Mouse (Mus musculus): Measurements from ENCODE around the gene Cyp4f15.
"Not testable (repeated sequence)": the region's sequence is repeated elsewhere in the genome, so short reads cannot be mapped to it uniquely, and the experiment has no call there.

Gene Cyp4f15

DNA sequence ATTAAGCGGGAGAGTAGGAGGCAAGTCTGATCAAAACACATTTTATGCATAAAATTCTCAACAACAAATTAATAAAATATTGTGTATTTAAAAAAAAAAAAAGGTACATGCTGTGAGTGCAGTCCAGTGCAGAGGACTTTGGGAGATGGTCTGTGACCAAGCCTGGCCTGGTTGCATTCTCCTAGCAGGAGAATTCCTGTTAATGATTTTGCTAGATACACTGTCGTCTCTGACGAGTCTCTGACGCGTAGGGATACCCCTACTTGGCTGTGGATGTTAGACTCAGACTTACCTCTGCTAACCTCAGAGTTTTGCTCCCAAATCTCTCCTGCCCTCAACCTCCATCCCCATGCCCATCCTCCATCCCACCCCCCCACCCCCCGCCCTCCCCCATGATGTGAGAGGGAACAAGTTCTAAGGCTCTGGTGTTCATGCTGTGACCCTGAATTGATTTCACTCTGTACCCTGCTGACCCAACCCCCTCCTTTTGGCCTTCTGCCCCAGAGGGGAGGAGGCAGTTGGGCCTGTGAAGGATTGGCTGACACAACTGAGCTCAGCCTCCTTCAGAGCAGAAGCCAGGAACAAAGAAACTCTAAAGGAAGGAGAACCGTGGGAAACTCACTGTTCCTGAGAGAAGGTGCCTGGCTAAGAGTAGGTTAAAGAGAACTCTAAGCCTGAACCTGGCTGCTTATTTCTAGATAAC is at the start of gene Cyp4f15:
Cyp4f15 (plus strand) TSS at position 580 of the 703 bp plus-strand sequence.
- DNase-seq (ENCODE audit: low spot score in 2 of 2), result peak; percentile 40 to 61

GRCm38 (mm10) chr17:32636341-32636740 is 49.1 kb upstream of the Cyp4f15 start:
- no peak for DNase-seq (ENCODE audit: low spot score in 2 of 2)

GRCm38 (mm10) chr17:32637151-32637550 is 48.3 kb upstream of the Cyp4f15 start:
- no peak for DNase-seq (ENCODE audit: low spot score in 2 of 2)

- peak in 1 of 2 experiments; percentile 37 for DNase-seq (ENCODE audit: low spot score in 2 of 2)
Measured at GRCm38 (mm10) chr17:32646631-32647030, 38.8 kb upstream of the Cyp4f15 start.

GRCm38 (mm10) chr17:32653860-32654259 is 31.6 kb upstream of the Cyp4f15 start:
- DNase-seq (ENCODE audit: low spot score in 2 of 2), result no peak

GRCm38 (mm10) chr17:32657041-32657440 is 28.4 kb upstream of the Cyp4f15 start:
- no peak for DNase-seq (ENCODE audit: low spot score in 2 of 2)

DNA sequence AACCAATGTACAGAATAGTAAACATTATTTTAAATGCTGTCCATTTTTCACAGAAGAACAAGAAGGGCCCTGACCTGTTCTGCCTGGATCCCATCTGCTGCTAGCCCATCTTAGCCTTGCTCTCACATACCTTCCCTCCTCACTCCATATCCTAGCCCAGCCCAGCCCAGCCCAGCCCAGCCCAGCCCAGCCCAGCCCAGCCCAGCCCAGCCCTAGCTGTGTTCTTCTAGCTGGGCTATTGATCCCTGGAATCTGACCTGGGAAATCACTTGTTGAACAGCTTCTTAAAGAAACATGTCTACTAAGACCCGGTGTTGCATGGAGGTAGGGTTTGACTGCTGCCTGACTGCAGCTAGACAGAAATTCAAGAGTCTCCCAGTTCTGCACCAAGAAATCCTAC is 27.2 kb upstream of the Cyp4f15 start:
- DNase-seq (ENCODE audit: low spot score in 2 of 2), result no peak

- peak in 1 of 2 experiments; percentile 55 for DNase-seq (ENCODE audit: low spot score in 2 of 2)
Measured at GRCm38 (mm10) chr17:32658712-32659111, 26.7 kb upstream of the Cyp4f15 start, which contains the start of gene Cyp4f40. Gene Cyp4f40, plus strand, starts transcription at chr17:32658900.

- DNase-seq (ENCODE audit: low spot score in 2 of 2), result no peak
Measured at GRCm38 (mm10) chr17:32673976-32674375, 11.5 kb upstream of the Cyp4f15 start.

DNA sequence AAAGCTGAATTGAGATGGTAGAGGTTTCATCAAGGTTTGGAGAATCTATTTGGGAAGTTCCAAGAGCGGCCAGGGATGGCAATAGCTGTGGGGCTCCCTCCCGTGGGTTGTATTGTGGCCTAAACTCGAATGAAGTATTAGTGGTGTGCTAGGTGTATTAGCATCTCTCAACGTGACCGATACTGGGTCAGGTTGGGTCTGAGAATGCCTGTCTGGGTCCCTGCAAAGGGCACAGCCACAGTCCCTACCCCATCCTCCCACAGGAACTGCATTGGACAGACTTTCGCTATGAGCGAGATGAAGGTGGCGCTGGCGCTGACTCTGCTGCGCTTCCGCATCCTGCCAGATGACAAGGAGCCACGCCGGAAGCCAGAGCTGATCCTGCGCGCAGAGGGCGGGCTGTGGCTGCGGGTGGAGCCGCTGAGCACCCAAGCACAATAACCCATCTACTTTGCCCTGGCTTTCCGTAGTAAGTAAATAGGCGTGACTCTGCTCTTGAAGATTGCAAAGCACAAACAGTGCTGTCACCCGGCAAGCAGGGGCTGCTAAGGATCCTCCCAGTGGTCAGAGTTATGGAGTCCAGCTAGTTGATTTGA is 9.3 kb upstream of the Cyp4f15 start:
- peak in 1 of 2 experiments; percentile 21 for DNase-seq (ENCODE audit: low spot score in 2 of 2)

- DNase-seq (ENCODE audit: low spot score in 2 of 2), result no peak
Measured at GRCm38 (mm10) chr17:32680404-32680803, 5.0 kb upstream of the Cyp4f15 start.

- no peak for DNase-seq (ENCODE audit: low spot score in 2 of 2)
Measured at GRCm38 (mm10) chr17:32686722-32687121, 1.3 kb downstream of the Cyp4f15 start.

DNA sequence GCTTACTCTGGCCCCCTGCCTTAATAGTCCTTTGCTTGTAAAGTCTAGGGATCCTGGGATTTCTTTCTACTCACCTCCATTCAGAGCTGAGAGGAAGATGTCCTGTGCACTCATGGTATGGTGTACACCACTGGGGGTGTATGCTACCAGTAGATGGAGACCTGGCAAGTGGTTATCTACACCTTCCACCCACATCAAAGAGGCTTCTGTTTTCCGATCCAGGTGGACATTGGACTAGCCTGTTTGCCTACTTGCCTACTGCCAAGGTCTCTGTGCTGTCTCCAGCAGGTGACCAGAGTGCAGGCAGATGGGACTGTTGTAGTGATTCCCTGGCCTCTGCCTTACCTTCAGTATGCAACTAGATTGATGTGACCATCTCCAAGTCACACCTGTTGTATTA is 5.5 kb downstream of the Cyp4f15 start:
- DNase-seq (ENCODE audit: low spot score in 2 of 2), result no peak

DNA sequence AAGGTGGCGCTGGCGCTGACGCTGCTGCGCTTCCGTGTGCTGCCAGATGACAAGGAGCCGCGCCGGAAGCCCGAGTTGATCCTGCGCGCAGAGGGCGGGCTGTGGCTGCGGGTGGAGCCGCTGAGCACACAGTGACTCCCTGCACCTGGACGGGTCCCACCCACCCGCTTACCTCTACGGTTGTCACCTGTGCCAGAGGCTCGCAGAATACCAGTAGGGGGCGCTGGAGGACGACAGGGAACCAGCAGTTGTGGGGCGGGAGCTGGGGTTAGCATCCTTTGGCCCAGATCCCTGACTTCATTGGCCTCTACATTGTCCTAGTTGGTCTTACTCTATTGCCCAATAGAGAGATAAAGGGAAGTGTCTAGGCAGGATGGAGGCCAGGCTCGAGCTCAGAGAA is 17.4 kb downstream of the Cyp4f15 start:
- peak in 1 of 2 experiments; percentile 43 for DNase-seq (ENCODE audit: low spot score in 2 of 2)

DNA sequence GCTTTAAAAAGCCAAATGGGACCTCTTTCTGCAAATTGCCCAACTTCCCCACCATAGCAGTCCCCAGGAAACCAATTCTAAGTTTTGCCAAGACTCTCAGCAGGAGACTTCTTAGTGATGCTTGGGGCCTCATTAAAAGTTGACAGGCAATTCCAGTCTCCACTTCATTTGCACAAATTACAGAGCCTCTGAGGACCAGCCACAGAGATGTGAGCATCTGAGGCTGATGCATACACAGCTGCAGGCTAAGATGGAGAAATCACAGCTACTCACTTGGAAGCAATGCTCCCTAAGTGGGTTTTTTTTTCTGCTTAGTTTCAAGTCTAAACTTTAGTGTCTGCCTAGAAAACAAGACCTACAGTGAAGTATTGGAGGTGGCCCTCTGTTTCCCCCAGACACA is 25.1 kb downstream of the Cyp4f15 start:
- DNase-seq (ENCODE audit: low spot score in 2 of 2), result not testable (repeated sequence)

- DNase-seq (ENCODE audit: low spot score in 2 of 2), result not testable (repeated sequence)
Measured at GRCm38 (mm10) chr17:32722151-32722550, 36.7 kb downstream of the Cyp4f15 start.

- no peak for DNase-seq (ENCODE audit: low spot score in 2 of 2)
Measured at GRCm38 (mm10) chr17:32722771-32723170, 37.3 kb downstream of the Cyp4f15 start.

DNA sequence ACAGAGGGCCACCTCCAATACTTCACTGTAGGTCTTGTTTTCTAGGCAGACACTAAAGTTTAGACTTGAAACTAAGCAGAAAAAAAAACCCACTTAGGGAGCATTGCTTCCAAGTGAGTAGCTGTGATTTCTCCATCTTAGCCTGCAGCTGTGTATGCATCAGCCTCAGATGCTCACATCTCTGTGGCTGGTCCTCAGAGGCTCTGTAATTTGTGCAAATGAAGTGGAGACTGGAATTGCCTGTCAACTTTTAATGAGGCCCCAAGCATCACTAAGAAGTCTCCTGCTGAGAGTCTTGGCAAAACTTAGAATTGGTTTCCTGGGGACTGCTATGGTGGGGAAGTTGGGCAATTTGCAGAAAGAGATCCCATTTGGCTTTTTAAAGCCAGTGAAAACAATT is 40.9 kb downstream of the Cyp4f15 start:
- DNase-seq (ENCODE audit: low spot score in 2 of 2), result not testable (repeated sequence)

DNA sequence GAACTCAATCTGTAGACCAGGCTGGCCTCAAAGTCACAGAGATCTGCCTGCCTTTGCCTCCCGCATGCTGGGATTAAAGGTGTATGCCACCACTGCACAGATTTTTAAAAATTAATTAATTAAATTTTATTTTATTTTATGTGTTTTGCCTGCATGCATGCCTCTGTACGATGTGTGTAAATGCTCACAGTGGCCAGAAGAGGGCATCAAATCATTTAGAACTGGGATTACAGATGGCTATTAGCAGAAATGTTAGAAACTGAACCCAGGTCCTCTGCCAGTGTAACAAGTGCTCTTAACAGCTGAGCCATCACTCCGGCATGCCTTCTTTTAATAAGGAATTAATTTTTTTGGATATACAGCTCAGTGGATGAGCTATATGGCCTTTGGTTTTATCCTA is 43.6 kb downstream of the Cyp4f15 start:
- DNase-seq (ENCODE audit: low spot score in 2 of 2), result no peak

DNA sequence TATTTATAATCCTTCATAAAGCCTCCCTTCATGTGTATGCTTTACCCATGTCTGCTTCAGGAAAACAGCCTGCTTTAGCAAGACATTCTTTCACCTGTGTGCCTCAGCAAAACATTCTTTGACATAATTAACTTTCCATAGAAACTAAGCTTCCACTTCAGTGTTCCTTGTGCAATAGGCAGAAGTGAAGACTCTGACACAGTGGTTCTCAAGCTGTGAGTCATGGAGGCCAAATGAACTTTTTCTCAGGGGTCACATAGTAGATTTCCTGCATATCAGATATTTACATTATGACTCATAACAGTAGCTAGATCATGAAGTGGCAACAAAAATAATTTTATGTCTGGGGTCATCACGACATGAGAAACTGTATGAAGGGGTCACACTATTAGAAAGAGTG is 53.0 kb downstream of the Cyp4f15 start:
- no peak for DNase-seq (ENCODE audit: low spot score in 2 of 2)

- no peak for DNase-seq (ENCODE audit: low spot score in 2 of 2)
Measured at GRCm38 (mm10) chr17:32741057-32741456, 55.6 kb downstream of the Cyp4f15 start.

- no peak for DNase-seq (ENCODE audit: low spot score in 2 of 2)
Measured at GRCm38 (mm10) chr17:32750611-32751010, 65.2 kb downstream of the Cyp4f15 start.

Data from urinary bladder, postnatal 36 days (tissue).